Mouse (Mus musculus): ENCODE measurements around the gene Lcn11.
A peak's percentile ranks its signal among the peaks of the same experiment; 100 is the strongest.

Gene Lcn11

GRCm38 (mm10) chr2:25828344-25828947 lies 51.6 kb downstream of the Lcn11 start:
- DNase-seq: peak in 1 of 2 experiments; percentile 42

Data from thymus, adult 18-20 months (tissue).